Mouse (Mus musculus) forebrain, embryonic 13.5 days (tissue): ENCODE results near the gene Sag. TPM values are rescaled to one million over a fixed set of nuclear protein-coding genes. Genes with fewer than 3 reads are reported as not detected.

ENCODE experiments used
- ATAC-seq: fragments of 200-750 bp; cut with Nextera tagmentation; 2 replicates; pipeline ENCODE4 v1.8.0; 2017
- H3K27ac ChIP-seq: fragments of 300-500 bp; sonication (generic); 2 replicates; pipeline ENCODE4 v1.5.1; 2015; ENCODE audit warnings: inconsistent platforms, mild to moderate bottlenecking, moderate library complexity
- H3K27me3 ChIP-seq: fragments of 300-500 bp; sonication (generic); 2 replicates; pipeline ENCODE4 v1.6.1; 2015; ENCODE audit warnings: mild to moderate bottlenecking, inconsistent platforms
- H3K36me3 ChIP-seq: fragments of 300-500 bp; sonication (generic); 2 replicates; pipeline ENCODE4 v1.6.1; 2015; ENCODE audit warnings: mild to moderate bottlenecking, inconsistent platforms; ENCODE audit not compliant: poor library complexity, severe bottlenecking
- H3K4me1 ChIP-seq: fragments of 300-500 bp; sonication (generic); 2 replicates; pipeline ENCODE4 v1.6.1; 2015; ENCODE audit warnings: inconsistent platforms
- H3K4me2 ChIP-seq: fragments of 300-500 bp; sonication (generic); 2 replicates; pipeline ENCODE4 v1.6.1; 2015; ENCODE audit warnings: inconsistent platforms, mild to moderate bottlenecking, moderate library complexity
- H3K4me3 ChIP-seq: fragments of 300-500 bp; sonication (generic); 2 replicates; pipeline ENCODE4 v1.5.1; 2015; ENCODE audit warnings: mild to moderate bottlenecking, inconsistent platforms
- H3K9ac ChIP-seq: fragments of 300-500 bp; sonication (generic); 2 replicates; pipeline ENCODE4 v1.6.1; 2015; ENCODE audit warnings: mild to moderate bottlenecking, inconsistent platforms
- H3K9me3 ChIP-seq: fragments of 300-500 bp; sonication (generic); replicated peaks from 2 replicates; pipeline ENCODE4 v1.6.1; 2016; ENCODE audit warnings: inconsistent platforms
- WGBS: fragments of 180-500 bp; shearing (Covaris S2); methylation state at CpG from one replicate; pipeline ENCODE4 v1.1.7; 2015; 5-methylcytosine and 5-hydroxymethylcytosine counted together
- polyA plus RNA-seq: library from polyadenylated mRNA; unstranded; fragments of >200 nt; fragmentation: Nextera tagmentation; extraction: Ambion mirVana; gene quantifications from 2 replicates; pipeline ENCODE4 v1.2.1, GENCODE M21; 2015

The Sag gene
- 2.4 and 2.8 TPM in 2 replicates for polyA plus RNA-seq

DNA sequence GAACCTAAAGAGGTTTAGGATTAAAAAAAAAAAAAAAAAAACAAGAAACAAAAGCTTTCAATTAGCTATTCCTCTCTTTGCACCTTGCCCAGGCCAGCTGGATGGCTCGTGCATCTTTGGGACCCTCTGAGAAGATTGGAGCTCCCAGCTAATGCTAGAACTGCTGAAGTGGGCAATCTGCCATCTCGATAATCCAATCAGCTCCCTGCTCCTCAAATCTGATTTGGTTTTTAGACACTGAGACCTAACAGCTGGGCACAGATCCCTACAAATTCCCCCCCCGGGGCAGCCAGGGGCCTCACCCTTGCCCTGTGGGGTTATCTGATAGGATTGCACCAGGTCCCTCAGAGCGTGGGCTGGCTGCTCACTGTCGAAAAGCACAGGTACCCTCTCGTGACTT is at the start of gene Sag:
Gene Sag (plus strand): TSS at position 105 of the 400 bp plus-strand sequence.
- no peaks in the 10 kb centered on the region for H3K36me3 ChIP-seq

DNA sequence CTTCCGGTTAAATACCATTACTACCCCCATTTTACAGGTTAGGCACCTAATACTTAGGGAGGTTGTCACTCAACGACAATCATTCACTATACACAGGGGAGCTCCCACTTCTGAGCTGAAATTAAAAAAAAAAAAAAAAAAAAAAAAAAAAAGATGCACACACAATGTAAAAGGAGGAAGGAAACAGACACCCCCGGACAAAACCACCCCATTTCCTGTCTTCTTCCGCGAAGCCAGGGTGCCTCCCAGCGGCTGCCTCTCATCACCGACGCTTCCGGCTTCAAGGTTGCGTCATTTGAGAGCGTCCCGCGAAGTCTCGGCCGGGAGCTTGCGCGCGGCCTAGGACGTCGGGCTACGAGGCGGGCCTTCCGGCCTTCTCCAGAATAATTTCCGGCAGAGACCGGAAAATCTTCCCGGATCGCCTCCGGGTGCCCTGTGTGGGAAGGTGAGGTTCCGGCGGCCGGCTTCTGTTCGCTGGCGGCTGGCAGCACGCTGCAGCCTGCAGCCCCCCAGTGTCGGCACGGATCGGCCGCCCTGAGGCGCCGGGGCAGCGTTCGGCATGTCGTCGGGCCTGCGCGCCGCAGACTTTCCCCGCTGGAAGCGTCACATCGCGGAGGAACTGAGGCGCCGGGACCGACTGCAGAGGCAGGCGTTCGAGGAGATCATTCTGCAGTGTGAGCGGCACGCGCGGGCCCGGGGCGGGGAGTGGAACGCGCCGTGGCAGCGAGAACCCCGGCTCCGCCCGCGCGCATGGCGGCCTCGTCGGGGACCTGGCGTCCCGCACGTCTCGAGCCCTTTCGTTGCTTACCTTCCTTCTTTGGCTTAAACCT is 47.6 kb upstream of the Sag start, which contains the start of gene Atg16l1:
Gene Atg16l1 (plus strand): TSS at position 230 of the 830 bp plus-strand sequence.
- peak within 1 kb of the TSS; percentile 81 for H3K4me2 ChIP-seq
- peaks cover 4% of the 10 kb centered on the region; the same call in 1 of the 2 replicates for H3K27me3 ChIP-seq
- peak within 1 kb of the TSS; percentile 86 for H3K27ac ChIP-seq
- peak within 1 kb of the TSS; percentile 95 for H3K9ac ChIP-seq
- H3K4me3 ChIP-seq = peak within 1 kb of the TSS; percentile 99
- H3K4me1 ChIP-seq = peaks cover 15% of the 10 kb centered on the region
- peaks cover 18% of the 10 kb centered on the region for H3K36me3 ChIP-seq
- H3K9me3 ChIP-seq = no peaks in the 10 kb centered on the region
- 1% methylated on average over 73 of the region's 79 CpGs for WGBS
- peak; percentile 99 for ATAC-seq

More for the DNA sequence above, at the start of gene Sag:
- ATAC-seq = no peak
- WGBS = 73% methylated on average over 6 of the region's 6 CpGs
- Histone ChIP-seq H3K4me3 (no peak within 1 kb of the TSS), H3K9ac (no peak within 1 kb of the TSS), H3K27me3 (no peaks in the 10 kb centered on the region), H3K27ac (no peak within 1 kb of the TSS), H3K9me3 (no peaks in the 10 kb centered on the region), H3K4me1 (no peaks in the 10 kb centered on the region), H3K4me2 (no peak within 1 kb of the TSS)

DNA sequence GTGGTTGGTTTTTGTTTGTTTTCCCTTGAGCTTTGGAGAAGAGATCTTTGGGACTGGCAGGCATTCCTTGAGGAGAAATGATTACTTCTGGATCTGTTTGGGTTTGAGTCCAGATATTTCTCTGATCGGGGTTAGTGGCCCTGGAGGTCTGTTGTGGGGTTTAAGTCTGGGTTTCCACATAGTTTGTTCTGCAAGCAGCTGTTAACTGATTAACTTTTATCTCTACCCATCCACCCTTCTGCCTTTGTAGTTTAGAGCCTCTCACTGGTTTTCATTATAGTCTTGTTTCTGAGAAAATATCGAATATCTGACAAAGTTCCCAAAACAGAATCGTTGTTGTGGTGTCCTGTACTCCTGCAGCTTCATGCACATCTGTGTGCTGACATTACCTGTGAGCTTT is 39.7 kb upstream of the Sag start:
- Histone ChIP-seq H3K4me2 (no peak overlapping the region), H3K9me3 (no peaks in the 10 kb centered on the region), H3K36me3 (peaks cover 93% of the 10 kb centered on the region), H3K27me3 (no peaks in the 10 kb centered on the region), H3K27ac (no peak overlapping the region), H3K9ac (no peak overlapping the region), H3K4me3 (no peak overlapping the region), H3K4me1 (no peaks in the 10 kb centered on the region)
- no peak for ATAC-seq
- WGBS = 94% methylated on average over 3 of the region's 3 CpGs

DNA sequence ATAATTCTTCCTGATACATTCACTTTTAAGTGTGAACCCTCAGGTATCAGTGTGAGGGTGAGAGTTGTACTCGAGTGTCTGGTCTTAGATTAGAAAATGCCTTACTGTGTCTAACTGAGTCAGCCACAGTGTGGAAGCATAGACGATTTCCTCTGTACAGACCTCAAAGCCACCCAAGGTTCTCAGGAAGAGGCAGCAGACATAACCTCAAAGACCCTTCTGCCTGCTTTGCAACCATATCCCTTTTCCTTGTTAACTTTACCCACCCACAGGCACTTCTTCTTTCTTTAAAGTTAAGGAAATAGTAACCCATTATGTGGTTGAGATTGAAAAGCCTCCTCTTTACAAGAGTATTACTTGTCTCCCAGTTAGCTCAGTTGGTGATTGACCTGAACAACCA is 37.7 kb upstream of the Sag start:
- 96% methylated on average over 2 of the region's 2 CpGs for WGBS
- Histone ChIP-seq H3K4me3 (no peak overlapping the region), H3K27me3 (no peaks in the 10 kb centered on the region), H3K4me2 (no peak overlapping the region), H3K9ac (no peak overlapping the region), H3K27ac (no peak overlapping the region), H3K4me1 (no peaks in the 10 kb centered on the region), H3K9me3 (no peaks in the 10 kb centered on the region), H3K36me3 (peaks cover 90% of the 10 kb centered on the region)
- ATAC-seq = no peak

DNA sequence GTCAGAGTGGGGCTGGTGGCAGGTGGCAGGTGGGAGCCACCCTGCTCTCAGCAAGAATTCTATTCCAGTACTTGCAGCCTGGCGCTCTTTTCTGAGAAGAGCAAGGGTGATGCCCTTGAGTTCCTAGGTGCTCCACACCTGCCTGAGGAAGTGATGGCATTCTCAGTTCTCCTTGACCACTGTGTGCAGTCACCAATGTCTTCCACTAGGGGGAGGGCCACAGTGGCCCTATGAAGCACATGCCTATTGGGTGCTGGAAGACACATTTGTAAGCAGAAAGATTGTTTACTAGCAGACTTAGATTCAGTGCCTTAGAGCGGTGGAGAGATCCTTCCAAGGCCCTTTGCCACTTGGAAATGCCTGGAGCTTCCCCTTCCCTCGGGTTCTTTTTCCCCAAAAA is 37.2 kb upstream of the Sag start:
- no peak for ATAC-seq
- H3K4me2 ChIP-seq = no peak overlapping the region
- no peak overlapping the region for H3K27ac ChIP-seq
- H3K36me3 ChIP-seq = peaks cover 90% of the 10 kb centered on the region
- no peak overlapping the region for H3K9ac ChIP-seq
- WGBS = 97% methylated on average over 3 of the region's 3 CpGs
- H3K9me3 ChIP-seq = no peaks in the 10 kb centered on the region
- H3K4me3 ChIP-seq = no peak overlapping the region
- no peaks in the 10 kb centered on the region for H3K27me3 ChIP-seq
- no peaks in the 10 kb centered on the region for H3K4me1 ChIP-seq

DNA sequence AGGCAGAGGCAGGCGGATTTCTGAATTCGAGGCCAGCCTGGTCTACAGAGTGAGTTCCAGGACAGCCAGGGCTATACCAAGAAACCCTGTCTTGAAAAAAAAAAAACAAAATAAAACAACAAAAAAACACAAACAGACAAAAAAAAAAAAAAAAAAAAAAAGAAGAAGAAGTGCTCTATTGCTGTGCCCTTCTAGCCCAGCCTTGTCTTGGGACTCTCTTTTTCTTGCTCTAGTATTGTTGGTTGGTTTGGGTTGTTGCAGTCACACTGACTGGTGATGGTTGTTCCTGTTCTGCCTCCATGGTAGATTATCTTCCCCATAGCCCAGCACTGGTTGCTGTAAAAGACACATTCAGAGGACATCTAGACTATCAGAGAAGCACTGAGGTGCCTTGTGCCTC is 34.2 kb upstream of the Sag start:
- no peak overlapping the region for H3K4me2 ChIP-seq
- H3K27ac ChIP-seq = no peak overlapping the region
- no peak overlapping the region for H3K9ac ChIP-seq
- no peak overlapping the region for H3K4me3 ChIP-seq
- no peaks in the 10 kb centered on the region for H3K9me3 ChIP-seq
- no peaks in the 10 kb centered on the region for H3K4me1 ChIP-seq
- WGBS = 93% methylated on average over 2 of the region's 2 CpGs
- H3K36me3 ChIP-seq = peaks cover 91% of the 10 kb centered on the region
- no peak for ATAC-seq
- H3K27me3 ChIP-seq = no peaks in the 10 kb centered on the region

DNA sequence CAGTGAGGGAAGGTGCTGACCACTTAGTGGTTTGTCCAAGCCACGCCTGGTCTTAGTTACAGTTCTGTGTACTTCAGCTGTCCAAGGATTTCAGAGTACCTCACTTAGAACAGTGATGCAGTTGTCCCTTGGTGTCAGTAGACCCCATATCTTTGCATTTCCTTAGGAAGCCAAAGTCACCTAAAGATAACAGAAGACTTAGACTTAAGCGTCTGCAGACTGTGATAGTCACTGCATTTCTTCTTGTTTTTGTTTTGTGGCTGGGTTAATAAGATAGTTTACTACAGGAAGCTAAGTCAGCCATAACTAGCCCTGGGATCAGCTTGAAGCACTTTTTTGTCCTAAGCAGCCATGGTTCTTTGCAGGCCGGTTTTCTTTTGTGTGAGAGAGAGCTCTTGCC is 33.0 kb upstream of the Sag start:
- Histone ChIP-seq H3K4me3 (no peak overlapping the region), H3K27ac (no peak overlapping the region), H3K27me3 (no peaks in the 10 kb centered on the region), H3K36me3 (peaks cover 91% of the 10 kb centered on the region), H3K4me1 (no peaks in the 10 kb centered on the region), H3K9me3 (no peaks in the 10 kb centered on the region), H3K4me2 (no peak overlapping the region), H3K9ac (no peak overlapping the region)
- no peak for ATAC-seq
- 96% methylated on average over 3 of the region's 3 CpGs for WGBS

DNA sequence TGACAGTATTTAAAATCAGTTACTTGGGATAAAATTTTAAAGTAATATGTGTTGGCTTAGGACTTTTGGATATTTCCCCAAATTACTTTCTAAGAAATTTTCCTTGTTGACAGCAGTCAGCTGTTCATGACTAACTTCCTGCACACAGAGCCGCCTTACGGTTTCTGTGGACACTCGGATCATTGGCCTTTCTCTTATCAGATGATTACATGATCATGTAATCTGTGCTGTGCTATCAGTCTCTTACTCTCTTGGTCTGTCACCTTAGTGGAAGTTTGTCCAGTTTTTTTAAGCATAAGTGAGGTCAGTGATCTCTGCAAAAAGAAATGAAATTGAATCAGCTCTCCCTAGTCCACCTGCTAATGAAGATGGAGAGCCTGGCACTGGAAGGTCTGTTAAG is 31.8 kb upstream of the Sag start:
- 99% methylated on average over 3 of the region's 3 CpGs for WGBS
- Histone ChIP-seq H3K4me3 (no peak overlapping the region), H3K27ac (no peak overlapping the region), H3K4me2 (no peak overlapping the region), H3K36me3 (peaks cover 91% of the 10 kb centered on the region), H3K9me3 (no peaks in the 10 kb centered on the region), H3K27me3 (no peaks in the 10 kb centered on the region), H3K4me1 (no peaks in the 10 kb centered on the region), H3K9ac (no peak overlapping the region)
- no peak for ATAC-seq

DNA sequence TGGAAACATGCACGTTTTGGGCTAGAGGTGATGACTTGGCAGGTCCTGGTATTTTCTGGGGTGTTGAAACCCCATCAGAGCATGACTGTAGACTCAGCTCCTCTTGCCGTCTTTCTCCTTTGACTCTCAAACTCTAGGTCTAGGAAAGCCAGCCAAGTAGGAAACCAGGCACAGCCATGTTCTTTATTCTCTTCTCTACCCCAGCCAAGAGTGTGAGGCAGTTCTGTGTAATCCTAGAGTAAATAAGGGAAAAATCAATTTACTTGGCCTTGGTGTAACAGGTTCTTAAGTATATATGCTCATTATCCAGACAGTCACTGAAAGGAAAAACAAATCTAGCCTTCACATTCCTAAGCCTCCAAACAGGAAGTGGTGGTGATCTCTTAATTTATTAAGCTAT is 30.1 kb upstream of the Sag start:
- Histone ChIP-seq H3K4me3 (no peak overlapping the region), H3K9me3 (no peaks in the 10 kb centered on the region), H3K4me1 (no peaks in the 10 kb centered on the region), H3K4me2 (no peak overlapping the region), H3K36me3 (peaks cover 91% of the 10 kb centered on the region), H3K27me3 (no peaks in the 10 kb centered on the region), H3K27ac (no peak overlapping the region), H3K9ac (no peak overlapping the region)
- ATAC-seq = no peak
- 88% methylated on average over 2 of the region's 2 CpGs for WGBS

DNA sequence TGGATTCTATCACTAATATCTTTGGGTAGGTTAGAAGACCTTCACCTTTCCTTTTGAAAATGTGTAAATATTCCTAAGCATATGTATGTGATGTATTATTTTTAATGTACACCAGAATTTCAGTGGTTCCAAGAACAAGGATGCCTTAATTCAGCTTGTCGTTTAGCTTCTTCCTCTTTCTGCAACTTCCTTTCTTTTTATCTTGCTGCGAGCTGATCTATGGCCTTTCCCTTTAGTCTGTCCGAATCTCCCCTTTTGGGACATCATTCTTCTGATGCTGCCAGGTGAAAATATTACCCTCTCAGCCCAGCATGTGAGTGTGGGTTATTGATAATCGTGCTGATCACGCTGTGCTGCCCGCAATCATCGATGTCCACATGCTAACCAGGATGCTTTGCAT is 28.6 kb upstream of the Sag start:
- 97% methylated on average over 7 of the region's 7 CpGs for WGBS
- Histone ChIP-seq H3K27ac (no peak overlapping the region), H3K4me1 (no peaks in the 10 kb centered on the region), H3K36me3 (peaks cover 96% of the 10 kb centered on the region), H3K27me3 (no peaks in the 10 kb centered on the region), H3K9ac (no peak overlapping the region), H3K4me2 (no peak overlapping the region), H3K9me3 (no peaks in the 10 kb centered on the region), H3K4me3 (no peak overlapping the region)
- no peak for ATAC-seq

DNA sequence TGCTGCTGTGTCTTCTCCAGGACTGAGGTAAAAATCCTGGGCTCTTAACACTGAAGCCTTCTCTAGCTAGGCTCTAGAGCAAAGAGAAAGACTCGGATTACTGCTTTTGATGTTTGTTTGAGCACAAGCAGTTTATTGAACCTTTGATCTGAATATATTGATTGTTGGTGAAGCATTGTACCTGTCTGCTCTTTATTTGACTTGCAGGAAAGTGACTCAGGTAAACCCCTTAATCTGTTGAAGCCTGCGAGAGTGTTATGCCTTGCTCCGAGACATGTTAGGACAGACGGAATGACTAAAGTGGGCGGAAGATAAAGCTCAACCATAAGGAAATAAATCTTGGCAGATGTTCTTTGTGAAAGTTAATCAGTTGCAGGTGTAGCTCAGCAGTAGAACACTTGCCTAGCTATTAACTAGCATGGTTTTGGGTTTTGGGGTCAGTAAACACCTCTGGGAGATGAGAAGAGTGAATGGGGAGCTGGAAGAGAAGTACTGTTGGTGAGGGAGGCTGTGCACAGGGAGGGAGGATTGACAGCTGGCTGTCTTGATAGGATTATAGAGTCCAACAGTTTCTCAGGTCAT is 24.2 kb upstream of the Sag start:
- no peak overlapping the region for H3K9ac ChIP-seq
- no peak for ATAC-seq
- peaks cover 97% of the 10 kb centered on the region for H3K36me3 ChIP-seq
- 97% methylated on average over 5 of the region's 5 CpGs for WGBS
- H3K27ac ChIP-seq = no peak overlapping the region
- no peaks in the 10 kb centered on the region for H3K27me3 ChIP-seq
- no peaks in the 10 kb centered on the region for H3K9me3 ChIP-seq
- H3K4me1 ChIP-seq = no peaks in the 10 kb centered on the region
- no peak overlapping the region for H3K4me2 ChIP-seq
- no peak overlapping the region for H3K4me3 ChIP-seq

DNA sequence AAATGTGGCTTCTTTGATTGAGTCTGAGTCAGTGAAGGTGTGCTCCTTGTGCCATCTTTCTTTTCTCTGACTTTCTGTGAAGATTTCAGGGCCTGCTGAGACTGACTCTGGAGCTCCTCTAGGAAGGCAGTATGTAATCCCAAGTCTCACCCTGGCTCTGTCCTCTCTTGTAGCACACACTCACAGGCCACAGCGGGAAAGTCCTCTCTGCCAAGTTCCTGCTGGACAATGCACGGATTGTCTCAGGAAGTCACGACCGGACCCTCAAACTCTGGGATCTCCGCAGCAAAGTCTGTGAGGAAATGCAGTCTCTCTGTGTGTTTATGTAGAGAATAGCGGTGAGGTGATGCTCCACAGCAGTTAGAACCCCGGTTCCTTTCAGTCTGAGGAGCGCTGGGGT is 17.8 kb upstream of the Sag start:
- WGBS = 90% methylated on average over 8 of the region's 8 CpGs
- ATAC-seq = no peak
- Histone ChIP-seq H3K36me3 (peaks cover 91% of the 10 kb centered on the region), H3K4me1 (no peaks in the 10 kb centered on the region), H3K9me3 (no peaks in the 10 kb centered on the region), H3K4me2 (no peak overlapping the region), H3K27ac (no peak overlapping the region; the same call in 1 of the 2 replicates), H3K9ac (no peak overlapping the region), H3K4me3 (no peak overlapping the region), H3K27me3 (no peaks in the 10 kb centered on the region)
